Mouse (Mus musculus) layer of hippocampus, postnatal 36 days (tissue): Measurements from ENCODE around the gene Aip. TPM values are rescaled to one million over a fixed set of nuclear protein-coding genes. Genes with fewer than 3 reads are reported as not detected.

Experiments used
- DNase-seq, 2 experiments: peaks; one replicate each; pipeline ENCODE4 v3.0.0; 2022
- total RNA-seq, 2 experiments: library from RNA; stranded (reverse); gene quantifications; 2 replicates each; pipeline ENCODE4 v1.2.3; 2021

Gene Aip
- 100 to 1,000 TPM; 108 to 128 TPM for total RNA-seq

DNA sequence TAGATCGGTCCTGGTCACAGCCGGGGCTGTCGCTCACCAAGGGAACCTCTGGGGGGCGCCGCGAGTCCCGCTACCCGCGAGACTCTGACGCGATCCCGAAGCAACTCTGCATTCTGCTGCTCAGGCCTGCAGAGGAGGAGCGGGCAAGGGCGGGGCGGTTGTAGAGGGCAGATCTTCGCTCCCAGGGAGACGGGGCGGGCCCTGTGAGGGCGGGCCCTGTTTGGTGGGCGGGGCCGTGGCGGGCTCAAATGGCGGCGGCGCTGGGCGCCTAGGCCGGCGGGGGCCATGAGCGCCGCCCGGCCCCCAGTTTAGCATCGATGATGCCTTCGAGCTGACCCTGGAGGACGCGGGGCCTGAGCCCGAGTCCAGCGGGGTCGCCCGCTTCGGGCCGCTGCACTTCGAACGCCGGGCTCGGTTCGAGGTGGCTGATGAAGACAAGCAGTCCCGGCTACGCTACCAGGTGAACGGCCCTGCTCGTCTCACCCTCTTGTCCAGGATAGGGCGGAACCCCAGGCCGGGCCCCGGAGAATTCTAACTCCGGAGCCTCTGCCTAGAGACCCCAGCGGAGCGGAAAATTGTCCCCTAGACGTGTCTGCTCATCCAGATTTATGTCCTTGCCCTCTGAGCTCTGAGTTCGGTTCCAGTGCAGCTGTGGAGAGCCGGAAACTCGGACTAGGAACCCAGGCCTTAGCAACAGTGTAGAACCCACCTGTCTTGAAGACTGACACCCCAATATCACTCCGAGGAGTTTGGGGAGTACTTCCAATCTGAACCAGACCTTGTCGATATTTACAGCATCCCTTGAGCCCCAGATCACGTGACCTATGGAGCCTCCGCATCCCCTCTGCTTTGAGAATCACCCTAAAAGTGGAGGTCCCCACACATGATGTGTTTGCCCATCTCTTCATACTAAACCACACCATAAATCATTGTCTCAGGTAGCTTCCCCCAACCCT is at the start of gene Aip:
Aip (minus strand) TSS at position 118 of the 956 bp plus-strand sequence.
- DNase-seq = peak; percentile 97 to 98

DNA sequence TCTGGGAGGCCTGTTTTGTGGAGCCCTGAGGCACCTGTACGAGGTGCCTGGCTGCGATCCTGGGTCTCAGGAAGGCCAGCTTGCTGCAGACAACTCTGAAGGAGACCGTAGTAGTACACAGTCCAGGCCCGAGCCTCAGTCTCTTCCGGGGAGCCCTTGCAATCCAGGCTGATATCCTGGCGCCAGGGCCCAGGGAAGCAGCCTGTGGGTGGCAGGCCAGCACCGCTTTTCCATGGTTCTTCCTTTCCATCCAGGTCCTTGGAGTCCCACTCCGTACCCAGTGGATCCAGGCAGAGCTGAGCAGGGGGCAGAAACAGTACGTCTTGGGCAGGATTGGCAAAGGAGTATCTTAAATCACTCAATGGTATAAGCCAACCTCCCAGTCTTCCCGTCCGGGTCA is 47.3 kb upstream of the Aip start:
- no peak for DNase-seq

DNA sequence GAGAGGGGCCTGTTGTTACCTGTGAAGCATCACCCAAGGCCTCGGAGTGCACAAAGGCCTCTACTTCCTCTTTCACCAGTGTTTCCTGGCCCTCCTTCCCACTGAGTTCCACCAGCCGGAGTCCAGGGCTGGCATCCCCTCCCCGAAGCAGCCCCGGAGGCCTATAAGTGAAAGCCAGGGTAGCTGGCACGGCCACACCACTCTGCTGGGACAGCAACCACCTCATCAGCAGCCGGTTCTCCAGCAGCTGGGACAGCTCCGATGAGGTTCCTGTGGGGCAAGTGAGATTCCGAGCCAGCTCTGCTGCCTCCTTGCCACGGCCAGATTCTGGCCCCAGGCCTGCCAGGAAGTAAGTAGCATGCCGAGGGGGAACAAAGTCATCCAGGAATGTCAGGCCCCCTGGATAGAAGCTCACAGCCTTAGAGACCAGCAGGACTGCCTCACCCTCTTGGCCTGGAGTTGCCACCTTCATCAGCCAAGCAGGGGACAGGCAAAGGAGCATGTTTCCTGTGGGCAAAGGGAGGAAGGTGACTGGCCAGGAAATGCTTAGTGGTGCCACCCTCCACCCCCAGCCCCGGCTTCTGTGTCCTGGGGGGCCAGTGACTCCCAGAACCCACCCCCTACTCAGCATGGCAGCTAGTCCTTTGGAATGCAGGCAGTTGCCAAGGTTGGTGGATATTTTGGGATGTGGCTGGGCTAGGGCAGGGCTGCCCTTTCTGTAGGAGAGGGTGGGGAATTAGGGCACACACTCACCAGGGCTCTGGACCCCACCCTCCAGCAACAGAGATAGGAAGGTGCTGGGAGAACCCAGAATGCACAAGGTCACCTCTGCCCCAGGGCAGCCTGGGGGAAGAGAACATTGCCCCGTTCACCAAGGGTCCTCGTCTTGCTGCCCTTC is 46.0 kb upstream of the Aip start:
- no peak for DNase-seq

DNA sequence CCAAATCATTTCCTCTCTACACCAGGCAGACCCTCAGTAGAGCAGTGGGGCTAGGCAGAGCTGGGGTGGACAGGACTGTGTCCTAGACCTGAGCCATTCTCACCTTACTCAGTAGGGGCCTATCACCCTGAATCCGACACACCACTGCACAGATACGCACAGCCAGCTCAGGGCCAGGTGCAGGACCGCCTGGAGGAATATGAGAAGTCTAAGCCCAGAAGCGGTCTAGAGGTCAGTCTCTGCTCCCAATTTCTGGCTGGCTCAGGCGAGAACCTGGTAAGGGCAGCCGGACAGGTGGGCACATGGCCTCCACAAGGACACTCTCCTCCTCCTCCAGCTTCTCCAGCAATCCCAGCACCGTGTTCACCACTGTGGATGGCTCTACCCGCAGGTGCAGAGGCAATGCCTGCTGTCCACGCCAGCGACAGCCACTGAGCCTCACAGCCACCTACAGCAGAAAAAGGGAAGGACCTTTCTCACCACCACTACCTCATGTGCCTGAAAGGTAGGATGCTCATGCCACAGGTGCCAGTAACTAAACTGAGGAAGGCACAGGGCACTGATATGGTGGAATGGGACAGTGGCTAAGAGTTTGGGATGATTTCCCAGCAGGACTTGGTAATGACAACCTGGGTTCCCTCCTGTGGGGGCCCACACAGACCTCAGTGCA is 45.2 kb upstream of the Aip start:
- DNase-seq = no peak

DNA sequence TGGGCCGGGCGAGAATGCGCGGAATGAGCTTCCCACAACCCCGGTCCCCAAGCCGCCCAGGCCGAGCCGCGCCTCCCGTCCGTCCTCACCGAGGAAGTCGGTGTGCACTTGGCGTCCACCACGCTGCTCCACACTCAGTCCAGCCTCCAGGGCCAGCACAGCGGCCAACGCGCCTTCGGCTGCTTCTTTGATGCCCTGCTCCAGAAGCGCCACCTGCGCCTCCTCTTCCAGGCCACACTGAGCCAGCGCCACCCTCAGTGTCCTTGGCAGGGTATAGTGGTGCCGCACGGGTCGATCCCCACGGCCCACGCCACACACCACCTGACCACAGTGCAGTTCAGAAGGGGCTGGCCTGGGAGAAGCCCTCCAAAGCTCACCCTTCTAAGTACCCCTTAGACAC is 44.2 kb upstream of the Aip start:
- DNase-seq = peak in 1 of 2 experiments; percentile 44

DNA sequence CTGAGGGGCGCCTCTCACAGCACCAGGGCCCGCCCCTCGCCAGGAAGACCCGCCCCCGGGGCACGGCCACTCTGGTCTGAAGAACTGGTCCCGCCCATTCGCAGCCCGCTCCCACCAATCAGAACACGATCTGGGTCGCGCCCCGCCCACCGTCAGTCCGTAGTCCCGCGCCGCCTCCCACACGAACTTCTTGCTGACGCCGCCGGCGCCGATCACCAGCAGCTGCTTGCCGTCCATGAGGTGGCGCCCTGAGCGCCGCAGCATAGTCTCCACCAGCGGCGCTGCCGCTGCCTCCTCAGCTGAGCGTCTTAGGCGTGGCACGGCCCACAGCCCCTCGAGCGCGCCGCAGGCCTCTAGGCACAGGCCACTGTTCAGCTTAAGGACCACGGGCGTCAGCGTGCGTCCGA is 43.7 kb upstream of the Aip start:
- peak; percentile 100 for DNase-seq

DNA sequence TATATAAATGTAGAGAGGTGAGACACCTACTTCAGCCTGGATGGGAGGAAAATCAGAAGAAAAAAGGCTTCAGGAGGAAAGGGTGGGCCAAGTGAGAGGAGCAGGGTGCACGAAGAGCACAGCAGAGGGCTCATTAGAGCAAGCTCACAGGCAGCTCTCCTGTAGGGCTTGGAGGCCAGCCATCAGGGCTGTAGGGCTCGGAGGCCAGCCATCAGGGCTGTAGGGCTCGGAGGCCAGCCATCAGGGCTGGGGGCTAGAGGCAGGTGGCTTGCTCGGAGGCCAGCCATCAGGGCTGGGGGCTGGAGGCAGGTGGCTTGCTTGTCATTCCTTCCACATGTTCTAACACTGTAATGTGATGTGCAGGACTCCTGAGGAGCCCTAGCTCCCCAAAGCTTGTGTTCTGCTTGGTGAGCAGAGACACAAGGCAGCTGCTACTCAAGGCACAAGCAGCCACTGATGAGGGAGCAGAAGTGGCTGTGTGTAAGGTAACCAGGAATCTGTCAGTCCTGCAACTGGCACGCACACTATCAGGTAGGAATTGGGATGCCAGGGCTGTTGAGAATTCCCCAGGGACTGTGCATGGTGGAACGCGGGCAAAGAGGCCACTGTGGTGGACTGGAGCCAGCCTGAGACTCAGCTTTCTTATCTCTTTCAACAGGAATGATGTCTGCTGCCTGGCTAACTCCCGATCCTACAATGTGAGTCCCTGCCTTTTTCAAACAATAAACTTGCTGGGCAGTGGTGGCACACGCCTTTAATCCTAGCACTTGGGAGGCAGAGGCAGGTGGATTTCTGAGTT is 41.2 kb upstream of the Aip start:
- DNase-seq = no peak

DNA sequence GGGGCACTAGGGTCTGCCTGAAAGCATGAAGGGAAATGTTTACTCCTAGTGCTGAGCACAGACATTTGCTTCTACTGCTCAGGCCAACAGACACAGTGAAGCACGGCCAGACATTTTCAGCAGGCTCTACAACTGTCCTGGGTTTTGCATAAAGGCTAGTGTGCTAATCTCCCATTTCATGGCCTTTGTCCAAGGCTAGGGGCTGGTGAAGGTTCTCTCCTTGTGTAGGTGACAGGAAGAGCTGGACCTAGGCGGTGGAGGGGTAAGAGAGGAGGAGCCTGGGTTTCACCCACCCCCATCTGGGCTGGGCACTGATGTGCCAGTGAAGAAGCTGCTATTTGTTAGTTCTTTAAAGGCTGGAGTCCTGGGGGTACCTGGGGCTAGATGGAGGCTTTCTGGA is 39.1 kb upstream of the Aip start:
- DNase-seq = no peak

DNA sequence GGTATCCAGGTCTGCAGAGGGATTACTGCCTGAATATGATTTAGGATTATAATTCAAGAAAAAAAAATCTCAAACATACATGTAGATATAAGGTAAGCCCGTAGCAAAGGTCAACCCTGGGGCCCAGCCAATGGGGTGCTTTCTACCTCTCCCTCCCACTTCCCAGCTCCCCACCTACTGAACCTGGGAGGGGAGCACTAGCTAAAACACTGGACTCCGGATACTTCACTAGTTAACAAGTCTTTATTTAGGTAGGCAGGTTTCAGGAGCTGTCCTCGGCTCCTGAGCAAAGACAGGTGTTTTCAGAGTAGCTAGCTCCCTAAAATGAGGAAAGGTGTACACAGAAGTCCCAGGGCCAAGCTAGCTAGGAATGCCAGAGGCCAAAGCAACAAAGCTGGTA is 38.4 kb upstream of the Aip start:
- DNase-seq = no peak

DNA sequence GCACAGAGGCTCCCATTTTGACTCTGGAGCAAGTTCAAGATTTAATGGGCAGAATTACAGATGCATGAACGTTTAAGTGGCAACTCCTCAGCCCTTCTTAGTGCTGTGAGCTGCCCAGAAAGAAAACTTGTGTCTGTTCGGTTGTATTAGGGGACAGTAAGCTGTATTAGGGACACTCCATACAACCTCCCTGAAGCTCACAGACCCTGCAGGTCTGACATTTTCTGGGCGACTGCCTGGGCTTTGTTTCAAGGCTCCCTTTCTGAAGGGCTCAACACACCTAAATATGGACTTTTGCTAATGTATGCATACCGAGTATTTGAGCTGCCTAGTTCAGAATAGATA is 37.9 kb upstream of the Aip start:
- DNase-seq = no peak

DNA sequence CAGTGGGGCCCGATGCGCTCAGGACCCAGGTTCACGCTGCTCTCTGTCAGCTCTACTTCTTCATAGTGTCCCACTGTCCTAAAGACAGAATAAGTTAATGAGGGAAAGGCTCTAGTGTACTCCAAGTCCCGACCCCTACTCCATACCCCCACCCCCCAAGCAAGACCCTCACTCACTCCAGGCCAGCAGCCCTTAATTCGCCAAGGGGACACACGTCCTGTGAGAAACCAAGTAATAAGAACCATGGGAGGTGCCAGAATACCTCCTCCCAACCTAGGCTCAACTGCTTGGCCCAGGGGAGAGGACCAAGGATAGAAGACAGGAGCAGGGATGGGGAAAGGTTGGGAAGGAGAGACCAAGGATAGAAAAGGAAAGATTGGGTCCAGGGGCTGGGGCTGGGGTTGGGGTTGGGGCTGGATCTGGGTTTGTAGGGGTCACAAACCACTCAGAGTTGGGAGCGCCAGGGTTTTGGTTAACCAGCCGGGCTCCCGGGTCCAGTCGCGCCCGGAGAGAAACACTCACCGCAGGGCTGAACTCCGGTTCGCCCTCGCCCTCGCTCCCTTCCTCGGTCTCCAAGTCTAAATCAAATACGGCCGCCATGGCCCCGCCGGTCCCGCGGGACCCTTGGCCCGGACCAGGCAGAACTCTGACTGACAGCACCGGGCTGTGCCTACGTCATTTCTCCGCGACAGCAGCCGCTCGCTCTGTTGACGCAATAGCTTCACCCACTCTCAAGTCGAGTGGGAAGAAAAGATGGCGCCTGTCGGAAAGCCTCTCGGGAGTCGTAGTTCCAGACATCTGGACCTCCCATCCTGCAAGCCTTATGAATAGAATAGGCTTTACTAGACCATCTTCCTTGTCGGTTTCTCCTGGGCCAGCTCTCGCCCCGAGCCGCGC is 37.2 kb upstream of the Aip start, which contains the start of gene Rps6kb2:
Rps6kb2 (minus strand) TSS at position 709 of the 897 bp plus-strand sequence.
- DNase-seq = peak; percentile 96 to 97

DNA sequence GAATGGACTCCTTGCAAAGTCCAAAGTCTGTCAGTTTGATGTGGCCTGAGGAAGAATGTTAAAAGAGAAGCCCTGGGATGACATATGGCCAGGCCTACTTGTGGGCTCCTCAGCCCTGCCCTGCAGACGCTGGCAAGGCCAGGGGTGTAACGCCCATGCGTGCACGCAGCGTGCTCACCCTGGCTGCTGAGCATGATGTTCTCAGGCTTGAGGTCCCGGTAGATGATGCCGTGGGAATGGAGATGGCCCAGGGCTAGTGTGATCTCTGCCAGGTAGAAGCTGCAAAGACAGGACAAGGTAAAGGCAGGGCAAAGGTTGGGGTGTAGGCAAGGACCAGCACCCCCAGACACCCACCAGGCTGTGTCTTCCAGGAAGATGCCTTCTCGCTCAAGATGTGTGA is 33.4 kb upstream of the Aip start:
- DNase-seq = no peak

DNA sequence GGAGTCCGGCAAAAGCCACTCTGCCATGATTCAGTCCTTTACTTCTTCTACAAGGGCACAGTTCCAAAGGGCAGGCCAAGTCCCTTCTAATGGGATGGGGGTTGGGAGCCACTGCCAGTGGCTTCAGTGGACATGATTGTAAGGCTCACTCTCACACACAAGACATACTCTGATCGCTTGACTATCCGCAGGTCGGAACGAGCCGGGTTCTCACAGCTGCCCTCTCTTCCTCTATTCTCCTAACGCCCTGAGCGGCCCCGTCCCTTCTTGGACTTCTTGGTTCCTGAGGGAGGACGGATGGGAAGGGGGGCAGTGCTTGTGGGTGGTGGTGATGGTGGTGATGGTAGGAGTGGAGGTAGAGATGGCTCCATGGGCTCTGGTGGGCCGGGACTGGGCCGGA is 31.1 kb upstream of the Aip start:
- DNase-seq = no peak

DNA sequence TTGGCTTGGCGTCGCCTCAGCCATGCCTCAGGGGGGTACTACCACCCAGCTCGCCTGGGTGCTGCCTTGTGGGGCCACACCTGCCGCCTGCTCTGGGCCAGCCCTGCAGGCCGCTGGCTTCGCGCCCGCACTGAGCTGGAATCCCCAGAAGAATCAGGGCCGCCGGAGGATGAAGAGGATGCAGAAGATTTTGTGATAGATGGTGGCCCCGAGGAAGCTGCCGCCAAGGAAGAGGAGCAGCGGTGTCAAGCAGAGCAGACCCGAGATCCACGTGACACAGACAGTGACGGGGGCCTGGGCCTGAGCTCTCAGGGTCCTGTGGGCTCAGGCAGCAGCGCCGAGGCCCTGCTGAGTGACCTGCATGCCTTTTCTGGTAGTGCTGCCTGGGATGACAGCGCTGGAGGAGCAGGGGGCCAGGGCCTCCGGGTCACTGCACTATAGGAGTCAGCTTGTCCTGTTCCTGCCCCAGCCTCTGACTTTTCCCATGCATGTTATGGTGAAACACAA is 30.5 kb upstream of the Aip start:
- no peak for DNase-seq

DNA sequence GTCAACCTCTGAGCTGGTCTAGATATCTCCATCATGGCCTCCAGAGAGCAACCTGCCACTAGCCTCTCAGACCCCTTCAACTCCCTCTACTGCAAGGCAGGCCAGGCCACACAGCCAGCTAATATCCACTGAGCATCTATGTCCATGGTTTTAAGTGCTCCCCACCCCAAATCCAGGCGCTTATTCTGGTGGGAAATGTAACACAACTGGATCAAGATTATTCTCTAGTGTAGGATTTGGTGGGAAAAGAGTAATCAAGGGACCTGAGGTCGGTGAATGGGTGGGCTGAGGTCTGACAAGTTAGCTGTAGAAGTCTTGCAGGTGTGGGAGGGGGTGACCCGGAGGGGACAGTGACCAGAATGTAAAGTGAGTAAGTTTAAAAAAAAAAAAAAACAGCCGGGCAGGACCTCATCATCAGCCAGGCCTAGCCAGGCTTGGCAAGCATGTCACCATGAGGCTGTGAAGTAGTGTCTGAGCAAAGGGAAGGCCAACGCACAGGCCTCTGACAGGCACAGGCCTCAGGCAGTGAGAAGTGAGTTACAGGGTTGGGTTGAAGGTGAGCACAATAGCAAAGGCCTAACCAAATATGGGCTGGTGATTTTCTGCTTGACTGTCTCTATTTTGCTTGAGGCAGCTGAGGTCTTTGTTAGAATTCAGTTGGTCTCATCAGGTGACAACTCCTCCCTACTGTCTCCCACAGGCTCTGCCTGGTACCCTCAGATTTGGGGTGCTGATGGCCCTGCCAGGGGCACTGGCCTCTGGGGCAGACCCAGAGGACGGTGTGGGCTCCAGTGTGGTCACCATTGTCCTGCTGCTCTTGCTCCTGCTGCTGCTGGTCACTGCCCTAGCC is 29.8 kb upstream of the Aip start:
- DNase-seq = no peak

DNA sequence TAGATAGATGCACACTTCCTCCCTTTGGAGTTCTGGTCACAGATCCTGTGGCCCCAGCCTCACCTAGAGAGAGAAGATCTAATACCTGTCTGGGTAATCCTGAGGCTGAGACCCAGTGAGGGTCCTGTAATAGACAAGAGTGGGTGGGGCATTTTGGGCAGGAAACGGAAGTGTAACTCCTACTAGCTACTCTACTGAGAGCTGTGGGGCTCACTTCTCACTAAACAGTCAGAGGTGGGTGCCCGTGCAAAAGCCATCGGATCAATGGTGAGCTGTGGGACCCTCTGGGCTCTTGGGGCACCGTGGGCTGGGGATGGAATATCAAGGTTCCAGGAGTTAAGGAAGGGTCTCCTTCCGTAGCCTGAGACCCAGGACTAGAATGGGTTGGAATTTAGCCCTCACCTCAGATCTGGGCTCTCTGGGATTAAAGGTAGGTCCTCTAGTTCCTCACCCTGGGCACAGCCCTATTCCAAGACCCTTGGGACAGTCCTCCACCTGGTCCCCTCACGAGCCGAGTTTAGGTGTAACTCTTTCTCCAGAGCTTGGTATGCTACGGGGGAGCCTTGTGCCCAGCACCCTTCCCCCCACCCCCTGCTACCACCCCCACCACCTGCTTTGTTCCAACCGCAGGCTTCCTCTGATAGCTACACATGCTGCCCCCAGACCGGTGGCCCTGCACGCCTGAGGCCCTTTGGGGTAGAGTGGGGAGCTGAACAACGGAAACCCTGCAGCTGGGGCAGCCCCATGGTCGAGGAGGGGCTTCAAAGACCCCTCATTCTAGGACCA is 29.0 kb upstream of the Aip start:
- DNase-seq = no peak

DNA sequence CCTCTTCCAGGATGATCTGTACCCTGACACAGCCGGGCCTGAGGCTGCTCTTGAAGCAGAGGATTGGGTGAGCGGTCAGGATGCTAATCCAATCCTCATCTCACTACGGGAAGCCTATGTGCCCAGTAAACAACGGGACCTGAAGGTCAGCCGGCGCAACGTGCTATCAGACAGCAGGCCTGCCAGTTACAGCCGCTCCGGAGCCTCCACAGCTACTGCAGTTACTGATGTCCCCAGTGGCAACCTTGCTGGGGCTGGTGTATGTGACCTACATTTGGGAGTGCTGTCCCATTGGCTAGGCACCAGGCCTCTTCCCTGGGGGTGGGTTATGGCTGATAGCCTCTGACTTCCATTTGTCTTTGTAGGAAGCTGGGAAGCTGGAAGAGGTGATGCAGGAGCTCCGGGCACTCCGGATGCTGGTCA is 27.6 kb upstream of the Aip start, which contains the start of gene Ptprcap:
Ptprcap (plus strand) TSS at position 373 of the 423 bp plus-strand sequence.
- DNase-seq = no peak

DNA sequence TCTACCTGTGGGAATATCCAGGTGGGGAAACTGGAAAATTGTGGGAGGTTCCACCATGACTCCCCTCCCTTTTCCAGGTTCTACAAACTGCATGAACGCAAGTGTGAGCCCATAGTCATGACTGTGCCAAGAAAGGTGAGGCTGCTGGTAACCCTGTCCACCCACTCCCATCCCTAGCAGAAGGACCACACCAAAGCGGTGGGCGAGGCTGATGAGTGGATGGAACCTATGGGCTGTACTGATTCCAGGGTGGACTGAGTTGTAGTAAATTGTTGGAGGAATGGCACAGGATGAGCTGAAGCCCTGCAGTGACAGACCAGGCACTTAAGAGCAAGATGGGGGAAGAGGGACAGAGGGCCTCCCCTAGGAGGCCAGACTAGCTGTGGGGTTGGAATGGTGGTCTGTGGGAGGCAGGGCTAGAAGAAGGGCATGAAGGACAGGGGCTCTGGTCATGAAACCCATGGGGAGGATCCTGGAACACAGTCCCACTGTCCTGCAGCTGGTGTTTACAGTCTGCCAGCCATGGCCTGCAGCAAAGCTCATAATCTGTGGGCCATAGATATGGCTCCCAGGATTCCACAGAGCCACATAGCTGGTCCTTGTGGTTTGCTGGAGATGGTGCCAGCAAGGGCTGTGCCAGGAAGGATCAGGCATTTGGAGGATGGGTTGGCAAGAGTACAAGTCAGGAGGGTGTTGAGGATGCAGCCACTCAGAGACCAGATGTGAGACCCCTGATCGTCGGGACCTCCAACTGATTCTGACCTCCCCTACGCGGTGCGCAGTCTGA is 27.0 kb upstream of the Aip start:
- DNase-seq = no peak
